Mouse (Mus musculus) small intestine, adult 2 months (tissue): ENCODE results near the gene Apopt1.

Experiments
- CTCF ChIP-seq: fragments of 200-500 bp; IDR thresholded peaks from 2 replicates; pipeline ENCODE4 v1.5.1; 2012; ENCODE audit warnings: low read depth, mild to moderate bottlenecking, control low read depth, inconsistent platforms, low read length, moderate library complexity, mixed read lengths; ENCODE audit not compliant: insufficient replicate concordance, insufficient read length; ENCODE audit errors: extremely low read depth
- POLR2A ChIP-seq: fragments of 200-500 bp; IDR thresholded peaks from 2 replicates; pipeline ENCODE4 v1.6.1; 2012; ENCODE audit warnings: low read depth, mild to moderate bottlenecking, control low read depth, inconsistent platforms, low read length, moderate library complexity

DNA sequence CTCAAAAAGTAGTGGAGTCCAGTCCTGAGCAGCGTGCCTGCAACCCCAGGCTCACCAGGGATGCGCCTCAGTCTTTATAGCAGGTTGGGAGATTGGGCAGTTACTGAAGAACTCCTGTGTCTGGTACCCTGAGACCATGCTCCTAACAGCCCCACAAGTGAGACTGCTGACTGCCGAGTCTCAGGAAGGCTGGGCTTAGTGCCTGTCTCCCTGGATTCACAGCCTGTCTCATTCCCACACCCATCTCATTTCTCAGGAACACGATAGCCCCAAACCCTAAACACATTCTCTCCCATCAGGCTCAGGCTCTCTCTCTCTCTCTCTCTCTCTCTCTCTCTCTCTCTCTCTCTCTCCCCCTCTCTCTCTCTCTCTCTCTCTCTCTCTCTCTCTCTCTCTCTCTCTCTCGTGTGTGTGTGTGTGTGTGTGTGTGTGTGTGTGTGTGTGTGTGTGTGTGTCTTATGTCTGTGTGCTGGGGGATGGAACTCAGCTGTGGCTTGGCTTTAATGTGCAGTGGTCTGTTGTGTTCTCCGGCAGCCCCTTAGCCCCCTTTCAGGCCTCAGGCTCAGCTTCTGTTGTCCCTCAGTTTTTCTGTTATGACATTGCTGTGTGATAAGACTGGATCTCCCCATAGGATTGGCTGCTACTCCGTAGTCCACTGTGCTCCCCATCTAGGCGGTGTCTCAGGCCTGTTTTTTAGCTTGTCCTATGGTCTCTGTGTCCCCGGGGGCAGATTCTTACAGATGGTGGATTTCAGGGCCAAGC lies 56.9 kb downstream of the Apopt1 start:
- TF ChIP-seq CTCF, result no peak
- no peak for TF ChIP-seq POLR2A
